In the genomic region with DNA sequence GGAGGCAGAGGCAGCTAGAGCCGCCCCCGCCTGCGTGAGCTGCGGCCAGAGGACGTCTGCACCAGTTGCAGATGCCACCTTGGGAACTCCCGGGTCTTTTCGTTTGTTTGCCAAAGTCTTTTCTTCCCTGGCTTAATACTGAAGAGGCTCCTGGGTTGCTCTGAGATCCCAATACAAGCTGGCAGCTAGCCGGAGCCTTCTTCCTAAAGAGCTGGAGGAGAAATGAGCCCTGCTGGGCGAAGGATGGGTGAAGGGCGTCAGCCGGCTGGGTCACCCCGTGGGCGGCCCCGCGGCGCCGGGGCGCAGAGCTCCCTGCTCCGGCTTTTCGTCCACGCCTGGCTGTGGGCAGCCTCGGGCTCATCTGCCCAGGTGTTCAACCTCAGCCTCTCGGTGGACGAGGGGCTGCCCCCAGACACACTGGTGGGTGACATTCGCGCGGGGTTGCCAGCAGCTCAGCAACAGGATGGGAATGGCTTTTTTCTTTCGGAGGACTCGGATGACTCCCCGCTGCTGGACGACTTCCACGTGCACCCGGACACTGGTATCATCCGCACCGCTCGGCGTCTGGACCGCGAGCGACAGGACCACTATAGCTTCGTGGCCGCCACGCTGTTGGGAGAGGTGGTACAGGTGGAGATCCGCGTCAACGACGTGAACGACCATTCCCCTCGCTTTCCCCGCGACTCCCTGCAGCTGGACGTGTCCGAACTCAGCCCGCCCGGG, we compare ENCODE assay signal across 8 mouse cellular contexts. TPM values are rescaled to one million over a fixed set of nuclear protein-coding genes. Genes with fewer than 3 reads are reported as not detected.
A peak's percentile ranks its signal among the peaks of the same experiment; 100 is the strongest.
DNase-seq lines count a peak whose midpoint lies in the region; ATAC-seq and TF ChIP-seq lines count a peak whose summit lies in the region.

A gene (plus strand): TSS at position 223 of the 723 bp plus-strand sequence.

- peak within 1 kb of the TSS; percentile 53 for H3K4me3 ChIP-seq in cerebellum, adult 2 months (replicated peaks; ENCODE audit: insufficient read depth, low read depth, low read length)
- H3K4me3 ChIP-seq in hindbrain, embryonic 13.5 days: peak within 1 kb of the TSS; percentile 60
- peak within 1 kb of the TSS; percentile 60 for H3K4me3 ChIP-seq in midbrain, embryonic 15.5 days

- peak; percentile 65 for ATAC-seq in hindbrain, embryonic 13.5 days (ENCODE audit: low FRiP score)
- peak; percentile 64 for ATAC-seq in midbrain, embryonic 15.5 days (replicated peaks)

- under 1% methylated on average over 55 of the region's 55 CpGs for WGBS in cerebellum, adult 2 months
- WGBS in hindbrain, embryonic 13.5 days: under 1% methylated on average over 55 of the region's 55 CpGs
- WGBS in midbrain, embryonic 15.5 days: under 1% methylated on average over 55 of the region's 55 CpGs

- no peak within 1 kb of the TSS for H3K27ac ChIP-seq in cerebellum, adult 2 months (ENCODE audit: insufficient read depth, low read length)
- peak within 1 kb of the TSS; percentile 55; the same call in 1 of the 2 replicates for H3K27ac ChIP-seq in hindbrain, embryonic 13.5 days
- no peak within 1 kb of the TSS for H3K27ac ChIP-seq in midbrain, embryonic 15.5 days

- peak within 1 kb of the TSS; percentile 75 for H3K9ac ChIP-seq in hindbrain, embryonic 13.5 days
- H3K9ac ChIP-seq in midbrain, embryonic 15.5 days: peak within 1 kb of the TSS; percentile 46

- H3K27me3 ChIP-seq in cerebellum, adult 2 months (ENCODE audit: control insufficient read depth, insufficient read depth, low read length): peaks cover 4% of the 10 kb centered on the region; the same call in 1 of the 2 replicates
- peaks cover 61% of the 10 kb centered on the region for H3K27me3 ChIP-seq in hindbrain, embryonic 13.5 days
- H3K27me3 ChIP-seq in midbrain, embryonic 15.5 days (replicated peaks): peaks cover 37% of the 10 kb centered on the region

- no peak for TF ChIP-seq CTCF in cerebellum, adult 2 months (IDR thresholded peaks at IDR 0.05; ENCODE audit: borderline replicate concordance, insufficient read depth, low read depth, low read length)

- peak in 1 of 2 experiments; percentile 14 for DNase-seq in cerebellum, adult 2 months
- DNase-seq in cerebellum, adult 18-20 months: no peak
- peak; percentile 26 for DNase-seq in right cerebral cortex, postnatal 25 days
- DNase-seq in right cerebral cortex, adult 18-20 months: no peak
- DNase-seq in thymus, adult 18-20 months: no peak
- no peak for DNase-seq in urinary bladder, postnatal 10 days (ENCODE audit: low spot score)

- H3K9me3 ChIP-seq in hindbrain, embryonic 13.5 days: no peaks in the 10 kb centered on the region
- no peaks in the 10 kb centered on the region for H3K9me3 ChIP-seq in midbrain, embryonic 15.5 days

- H3K4me2 ChIP-seq in hindbrain, embryonic 13.5 days: peak within 1 kb of the TSS; percentile 100
- H3K4me2 ChIP-seq in midbrain, embryonic 15.5 days: peak within 1 kb of the TSS; percentile 99

- H3K36me3 ChIP-seq in hindbrain, embryonic 13.5 days: no peaks in the 10 kb centered on the region
- no peaks in the 10 kb centered on the region for H3K36me3 ChIP-seq in midbrain, embryonic 15.5 days (replicated peaks)

- no peak for TF ChIP-seq POLR2A in cerebellum, adult 2 months (IDR thresholded peaks at IDR 0.05; ENCODE audit: borderline replicate concordance, insufficient read depth, low read length)

- peaks cover 6% of the 10 kb centered on the region; the same call in 1 of the 2 replicates for H3K4me1 ChIP-seq in cerebellum, adult 2 months (ENCODE audit: control insufficient read depth, insufficient read depth, low read length)
- peaks cover 34% of the 10 kb centered on the region for H3K4me1 ChIP-seq in hindbrain, embryonic 13.5 days (replicated peaks)
- peaks cover 31% of the 10 kb centered on the region for H3K4me1 ChIP-seq in midbrain, embryonic 15.5 days

RNA-seq across cellular contexts. Expression of the gene that starts here (rescaled TPM):
- polyA plus RNA-seq in cerebellum, adult 2 months (2012; rRNA removed): 0.33 and 0.39 TPM in 2 replicates
- polyA plus RNA-seq in hindbrain, embryonic 13.5 days (2015; fragmentation: Nextera tagmentation; extraction: Ambion mirVana): 0.87 and 0.98 TPM in 2 replicates
- polyA plus RNA-seq in midbrain, embryonic 15.5 days (2015; fragmentation: Nextera tagmentation; extraction: Ambion mirVana): 0.83 and 0.92 TPM in 2 replicates

Comparison
In these comparisons a context has a peak if more than half of its experiments do, and no peak if none do; other contexts are left out.
1. Peak in ATAC-seq, H3K4me3 ChIP-seq, H3K27ac ChIP-seq, H3K9ac ChIP-seq and H3K4me2 ChIP-seq in hindbrain, embryonic 13.5 days; RNA of the gene not detected or under 1 TPM.
2. Peak in ATAC-seq, H3K4me3 ChIP-seq, H3K9ac ChIP-seq and H3K4me2 ChIP-seq in midbrain, embryonic 15.5 days; RNA of the gene not detected or under 1 TPM.